Mouse (Mus musculus): ENCODE results near the gene Rdh11.

DNA sequence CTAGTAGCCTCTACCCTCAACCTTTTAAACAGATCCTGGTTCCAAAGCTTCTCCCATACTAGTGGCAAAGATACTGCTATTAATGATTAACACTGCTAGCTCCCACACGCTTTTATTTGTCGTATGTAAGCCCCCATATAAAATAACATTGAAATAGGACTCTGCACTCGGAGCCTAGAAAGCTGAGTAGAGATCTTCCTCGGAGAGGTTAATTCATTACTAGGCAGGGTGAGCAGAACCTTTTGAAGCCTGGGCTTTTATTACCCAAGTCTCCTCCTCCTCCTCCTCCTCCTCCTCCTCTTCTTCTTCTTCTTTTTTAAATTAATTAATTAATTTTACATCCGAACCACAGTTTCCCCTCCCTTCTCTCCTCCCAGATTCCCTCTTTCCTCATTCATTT, 25.4 kb upstream of the Rdh11 start:
- no peak for TF ChIP-seq CTCF (IDR thresholded peaks at IDR 0.05; ENCODE audit: insufficient read depth, low read depth, low read length)
- no peak for TF ChIP-seq POLR2A (IDR thresholded peaks at IDR 0.05; ENCODE audit: insufficient read depth, low read depth, low read length)
